9 mouse cellular contexts compared by ENCODE assay signal in the genomic region with DNA sequence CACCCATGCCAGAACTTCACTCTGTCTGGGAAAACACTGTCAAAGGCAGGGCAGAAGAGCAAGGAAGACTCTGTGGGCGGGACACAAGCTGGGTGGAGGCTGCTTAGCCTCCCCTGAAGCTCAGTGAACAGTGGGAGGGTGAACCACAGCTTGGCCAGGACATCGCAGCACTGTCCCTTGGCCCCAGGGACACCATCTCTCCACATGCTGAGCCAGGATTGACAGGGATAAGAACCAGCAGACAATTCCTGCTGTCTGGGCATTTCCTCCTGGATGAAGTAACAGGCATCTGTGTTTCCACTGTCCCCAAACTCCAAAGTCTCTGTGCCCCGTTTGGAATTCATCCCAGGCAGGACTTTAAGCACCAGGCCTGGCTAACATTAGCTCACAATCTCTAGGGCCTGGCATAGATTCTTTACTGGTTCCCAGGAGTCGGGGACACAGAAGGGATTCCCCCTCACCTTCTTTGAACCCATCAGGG.
DNase-seq lines count a peak whose midpoint lies in the region; ATAC-seq and TF ChIP-seq lines count a peak whose summit lies in the region.
"Had no signal": no experiment of that assay in that cellular context is flagged by ENCODE, and none has a peak within 500 bp of the region (broad histone marks: within the 10 kb centered on the region; RNA-seq: fewer than 3 reads in every experiment).

No protein-coding gene starts in this region.

- 70% methylated on average over 4 of the region's 4 CpGs for WGBS in kidney, embryonic 14.5 days
- WGBS in stomach, postnatal 0 days, result 50% methylated on average over 4 of the region's 4 CpGs
- 67% methylated on average over 4 of the region's 4 CpGs for WGBS in neural tube, embryonic 15.5 days

- H3K4me2 ChIP-seq in kidney, embryonic 14.5 days (replicated peaks; ENCODE audit: low read depth, low read length), result no peak overlapping the region
- no peak overlapping the region for H3K4me2 ChIP-seq in stomach, postnatal 0 days (replicated peaks; ENCODE audit: low read depth)
- H3K4me2 ChIP-seq in neural tube, embryonic 15.5 days, result no peak overlapping the region

- TF ChIP-seq CTCF in stomach, postnatal 0 days (IDR thresholded peaks at IDR 0.05; ENCODE audit: low read depth), result no peak

- DNase-seq in adrenal gland, postnatal 14 days, result peak; percentile 8
- no peak for DNase-seq in adrenal gland, adult 18-20 months (ENCODE audit: low spot score in 2 of 2)
- peak; percentile 56 for DNase-seq in lung, postnatal 10 days
- DNase-seq in lung, postnatal 36 days, result no peak
- DNase-seq in stomach, postnatal 0 days (ENCODE audit: low spot score), result no peak
- DNase-seq in left cerebral cortex, postnatal 10 days (ENCODE audit: extremely low spot score in 1 of 2, low spot score in 2 of 2), result no peak

- H3K36me3 ChIP-seq in kidney, embryonic 14.5 days (ENCODE audit: control insufficient read depth, insufficient read depth, low read length), result no peaks in the 10 kb centered on the region
- no peaks in the 10 kb centered on the region for H3K36me3 ChIP-seq in stomach, postnatal 0 days (ENCODE audit: control insufficient read depth, insufficient read depth, low read length)
- no peaks in the 10 kb centered on the region for H3K36me3 ChIP-seq in neural tube, embryonic 15.5 days

- H3K9me3 ChIP-seq in kidney, embryonic 14.5 days (ENCODE audit: control insufficient read depth, low read length), result no peaks in the 10 kb centered on the region
- H3K9me3 ChIP-seq in stomach, postnatal 0 days (ENCODE audit: control insufficient read depth, low read length), result no peaks in the 10 kb centered on the region
- H3K9me3 ChIP-seq in neural tube, embryonic 15.5 days (replicated peaks), result no peaks in the 10 kb centered on the region

- TF ChIP-seq EP300 in stomach, postnatal 0 days (optimal IDR thresholded peaks at IDR 0.05), result no peak

- no peak overlapping the region for H3K4me3 ChIP-seq in kidney, embryonic 14.5 days (ENCODE audit: low read length)
- H3K4me3 ChIP-seq in stomach, postnatal 0 days (ENCODE audit: low read depth, low read length), result no peak overlapping the region
- H3K4me3 ChIP-seq in neural tube, embryonic 15.5 days (replicated peaks), result no peak overlapping the region

- intact Hi-C loops in left cerebral cortex, postnatal 10 days (cut with DNase I), result no loop called here

- no peaks in the 10 kb centered on the region for H3K27me3 ChIP-seq in kidney, embryonic 14.5 days (ENCODE audit: control insufficient read depth, insufficient read depth, low read length)
- no peaks in the 10 kb centered on the region for H3K27me3 ChIP-seq in stomach, postnatal 0 days (ENCODE audit: control insufficient read depth, insufficient read depth, low read length)
- H3K27me3 ChIP-seq in neural tube, embryonic 15.5 days (replicated peaks), result no peaks in the 10 kb centered on the region

- H3K27ac ChIP-seq in kidney, embryonic 14.5 days (ENCODE audit: low read depth, low read length), result no peak overlapping the region
- no peak overlapping the region for H3K27ac ChIP-seq in stomach, postnatal 0 days (replicated peaks)
- no peak overlapping the region for H3K27ac ChIP-seq in neural tube, embryonic 15.5 days (replicated peaks)

- ATAC-seq in kidney, embryonic 14.5 days (ENCODE audit: low FRiP score, low TSS enrichment), result 0 out of 2 replicates have a peak, but pooled peaks have one; percentile 37
- peak; percentile 30; the same call in 1 of the 2 replicates for ATAC-seq in stomach, postnatal 0 days (ENCODE audit: low FRiP score, low TSS enrichment)
- no peak for ATAC-seq in neural tube, embryonic 15.5 days (ENCODE audit: low FRiP score)
- ATAC-seq: inflammation-experienced regulatory T-cells, adult 6 months had no signal

- H3K9ac ChIP-seq in kidney, embryonic 14.5 days (ENCODE audit: low read depth, low read length), result no peak overlapping the region
- no peak overlapping the region for H3K9ac ChIP-seq in stomach, postnatal 0 days (ENCODE audit: low read length)
- no peak overlapping the region for H3K9ac ChIP-seq in neural tube, embryonic 15.5 days (replicated peaks)

- peaks cover 18% of the 10 kb centered on the region for H3K4me1 ChIP-seq in kidney, embryonic 14.5 days (ENCODE audit: control insufficient read depth, insufficient read depth, low read length)
- peaks cover 4% of the 10 kb centered on the region; the same call in 1 of the 2 replicates for H3K4me1 ChIP-seq in stomach, postnatal 0 days (replicated peaks; ENCODE audit: control insufficient read depth, insufficient read depth)
- peaks cover 16% of the 10 kb centered on the region for H3K4me1 ChIP-seq in neural tube, embryonic 15.5 days

Comparison
In these comparisons a context has a peak if more than half of its experiments do, and no peak if none do; other contexts are left out.
1. DNase-seq: peak in adrenal gland, postnatal 14 days (single experiment) and lung, postnatal 10 days (single experiment); none in adrenal gland, adult 18-20 months (0 of 2), lung, postnatal 36 days (single experiment), stomach, postnatal 0 days (single experiment) and left cerebral cortex, postnatal 10 days (0 of 2).